Mouse (Mus musculus): ENCODE results near the gene Spock1.
"Not testable (repeated sequence)": the region's sequence is repeated elsewhere in the genome, so short reads cannot be mapped to it uniquely, and the experiment has no call there.

Gene Spock1

GRCm38 (mm10) chr13:57595761-57596051 is 312.4 kb downstream of the Spock1 start:
- no peak for DNase-seq (ENCODE audit: low spot score in 2 of 2)

GRCm38 (mm10) chr13:57595032-57595760 is 312.9 kb downstream of the Spock1 start:
- DNase-seq (ENCODE audit: low spot score in 2 of 2) = no peak

- DNase-seq (ENCODE audit: low spot score in 2 of 2) = not testable (repeated sequence)
Measured at GRCm38 (mm10) chr13:57589338-57589914, 318.7 kb downstream of the Spock1 start.

- no peak for DNase-seq (ENCODE audit: low spot score in 2 of 2)
Measured at GRCm38 (mm10) chr13:57588558-57589273, 319.4 kb downstream of the Spock1 start.

- DNase-seq (ENCODE audit: low spot score in 2 of 2) = no peak
Measured at GRCm38 (mm10) chr13:57585131-57585530, 323.0 kb downstream of the Spock1 start.

- no peak for DNase-seq (ENCODE audit: low spot score in 2 of 2)
Measured at GRCm38 (mm10) chr13:57582314-57582976, 325.7 kb downstream of the Spock1 start.

GRCm38 (mm10) chr13:57577541-57578244 is 330.4 kb downstream of the Spock1 start:
- no peak for DNase-seq (ENCODE audit: low spot score in 2 of 2)

GRCm38 (mm10) chr13:57573501-57573900 is 334.6 kb downstream of the Spock1 start:
- no peak for DNase-seq (ENCODE audit: low spot score in 2 of 2)

- DNase-seq (ENCODE audit: low spot score in 2 of 2) = no peak
Measured at GRCm38 (mm10) chr13:57568404-57568803, 339.7 kb downstream of the Spock1 start.

GRCm38 (mm10) chr13:57555186-57555585 is 352.9 kb downstream of the Spock1 start:
- DNase-seq (ENCODE audit: low spot score in 2 of 2) = no peak

- no peak for DNase-seq (ENCODE audit: low spot score in 2 of 2)
Measured at GRCm38 (mm10) chr13:57549743-57550142, 358.4 kb downstream of the Spock1 start.

- no peak for DNase-seq (ENCODE audit: low spot score in 2 of 2)
Measured at GRCm38 (mm10) chr13:57536988-57537547, 371.1 kb downstream of the Spock1 start.

- no peak for DNase-seq (ENCODE audit: low spot score in 2 of 2)
Measured at GRCm38 (mm10) chr13:57534325-57534724, 373.8 kb downstream of the Spock1 start.

GRCm38 (mm10) chr13:57525946-57526345 is 382.2 kb downstream of the Spock1 start:
- no peak for DNase-seq (ENCODE audit: low spot score in 2 of 2)

GRCm38 (mm10) chr13:57524546-57524945 is 383.6 kb downstream of the Spock1 start:
- DNase-seq (ENCODE audit: low spot score in 2 of 2) = no peak

- no peak for DNase-seq (ENCODE audit: low spot score in 2 of 2)
Measured at GRCm38 (mm10) chr13:57523366-57523765, 384.8 kb downstream of the Spock1 start.

- no peak for DNase-seq (ENCODE audit: low spot score in 2 of 2)
Measured at GRCm38 (mm10) chr13:57522319-57522718, 385.8 kb downstream of the Spock1 start.

GRCm38 (mm10) chr13:57521152-57521551 is 387.0 kb downstream of the Spock1 start:
- DNase-seq (ENCODE audit: low spot score in 2 of 2) = no peak

GRCm38 (mm10) chr13:57519790-57520189 is 388.3 kb downstream of the Spock1 start:
- DNase-seq (ENCODE audit: low spot score in 2 of 2) = no peak

GRCm38 (mm10) chr13:57515737-57516136 is 392.4 kb downstream of the Spock1 start:
- no peak for DNase-seq (ENCODE audit: low spot score in 2 of 2)

- DNase-seq (ENCODE audit: low spot score in 2 of 2) = no peak
Measured at GRCm38 (mm10) chr13:57501552-57501951, 406.6 kb downstream of the Spock1 start.

- no peak for DNase-seq (ENCODE audit: low spot score in 2 of 2)
Measured at GRCm38 (mm10) chr13:57496778-57497177, 411.4 kb downstream of the Spock1 start.
